Mouse (Mus musculus): ENCODE measurements around the gene Rassf4. TPM values are rescaled to one million over a fixed set of nuclear protein-coding genes. Genes with fewer than 3 reads are reported as not detected.

The Rassf4 gene
- total and polyA plus RNA-seq, 2 experiments = 2.2 to 3.1 TPM

- Histone ChIP-seq H3K4me1 (ENCODE audit: control insufficient read depth, insufficient read depth, low read length) (no peaks in the 10 kb centered on the region), H3K4me3 (ENCODE audit: insufficient read depth, low read depth, low read length) (no peak overlapping the region), H3K79me2 (ENCODE audit: control insufficient read depth, insufficient read depth, low read length) (no peaks in the 10 kb centered on the region), H3K36me3 (ENCODE audit: control insufficient read depth, insufficient read depth, low read length) (no peaks in the 10 kb centered on the region), H3K27me3 (ENCODE audit: control insufficient read depth, insufficient read depth, low read length) (no peaks in the 10 kb centered on the region), H3K9ac (ENCODE audit: low read depth, low read length) (no peak overlapping the region), H3K27ac (replicated peaks; ENCODE audit: insufficient read depth, low read depth, low read length) (no peak overlapping the region)
- no peak for TF ChIP-seq POLR2A (IDR thresholded peaks at IDR 0.05; ENCODE audit: extremely low read depth, insufficient read depth, low read length)
- TF ChIP-seq CTCF (IDR thresholded peaks at IDR 0.05; ENCODE audit: low read depth, low read length) = no peak
- 91% methylated on average over 3 of the region's 3 CpGs for WGBS
- DNase-seq (ENCODE audit: extremely low read depth, low read depth, low spot score) = no peak
These were observed 8.9 kb downstream of the Rassf4 start for GRCm38 (mm10) chr6:116664830-116665229.

GRCm38 (mm10) chr6:116664031-116664430, 9.7 kb downstream of the Rassf4 start:
- WGBS = 87% methylated on average over 6 of the region's 6 CpGs
- Histone ChIP-seq H3K36me3 (ENCODE audit: control insufficient read depth, insufficient read depth, low read length) (no peaks in the 10 kb centered on the region), H3K4me1 (ENCODE audit: control insufficient read depth, insufficient read depth, low read length) (no peaks in the 10 kb centered on the region), H3K27me3 (ENCODE audit: control insufficient read depth, insufficient read depth, low read length) (no peaks in the 10 kb centered on the region), H3K4me3 (ENCODE audit: insufficient read depth, low read depth, low read length) (no peak overlapping the region), H3K27ac (replicated peaks; ENCODE audit: insufficient read depth, low read depth, low read length) (no peak overlapping the region), H3K9ac (ENCODE audit: low read depth, low read length) (no peak overlapping the region), H3K79me2 (ENCODE audit: control insufficient read depth, insufficient read depth, low read length) (no peaks in the 10 kb centered on the region)
- peak; percentile 27 for DNase-seq (ENCODE audit: extremely low read depth, low read depth, low spot score)
- no peak for TF ChIP-seq POLR2A (IDR thresholded peaks at IDR 0.05; ENCODE audit: extremely low read depth, insufficient read depth, low read length)
- TF ChIP-seq CTCF (IDR thresholded peaks at IDR 0.05; ENCODE audit: low read depth, low read length) = no peak

GRCm38 (mm10) chr6:116663364-116663763, 10.4 kb downstream of the Rassf4 start:
- H3K27me3 ChIP-seq (ENCODE audit: control insufficient read depth, insufficient read depth, low read length) = no peaks in the 10 kb centered on the region
- H3K9ac ChIP-seq (ENCODE audit: low read depth, low read length) = no peak overlapping the region
- H3K27ac ChIP-seq (replicated peaks; ENCODE audit: insufficient read depth, low read depth, low read length) = no peak overlapping the region
- H3K4me1 ChIP-seq (ENCODE audit: control insufficient read depth, insufficient read depth, low read length) = no peaks in the 10 kb centered on the region
- no peaks in the 10 kb centered on the region for H3K79me2 ChIP-seq (ENCODE audit: control insufficient read depth, insufficient read depth, low read length)
- no peak for DNase-seq (ENCODE audit: extremely low read depth, low read depth, low spot score)
- H3K36me3 ChIP-seq (ENCODE audit: control insufficient read depth, insufficient read depth, low read length) = no peaks in the 10 kb centered on the region
- 81% methylated on average over 2 of the region's 2 CpGs for WGBS
- no peak overlapping the region for H3K4me3 ChIP-seq (ENCODE audit: insufficient read depth, low read depth, low read length)
- TF ChIP-seq CTCF (IDR thresholded peaks at IDR 0.05; ENCODE audit: low read depth, low read length) (no peak), POLR2A (IDR thresholded peaks at IDR 0.05; ENCODE audit: extremely low read depth, insufficient read depth, low read length) (no peak)

GRCm38 (mm10) chr6:116653684-116654454, 19.9 kb downstream of the Rassf4 start:
- H3K4me3 ChIP-seq (ENCODE audit: insufficient read depth, low read depth, low read length) = no peak overlapping the region
- TF ChIP-seq CTCF (IDR thresholded peaks at IDR 0.05; ENCODE audit: low read depth, low read length) (peak; percentile 37), POLR2A (IDR thresholded peaks at IDR 0.05; ENCODE audit: extremely low read depth, insufficient read depth, low read length) (peak; percentile 49; the same call in 1 of the 2 replicates)
- no peaks in the 10 kb centered on the region for H3K27me3 ChIP-seq (ENCODE audit: control insufficient read depth, insufficient read depth, low read length)
- H3K4me1 ChIP-seq (ENCODE audit: control insufficient read depth, insufficient read depth, low read length) = peaks cover 17% of the 10 kb centered on the region
- H3K9ac ChIP-seq (ENCODE audit: low read depth, low read length) = peak overlapping the region; percentile 18; the same call in 1 of the 2 replicates
- WGBS = 10% methylated on average over 9 of the region's 9 CpGs
- peak; percentile 87 for DNase-seq (ENCODE audit: extremely low read depth, low read depth, low spot score)
- H3K27ac ChIP-seq (replicated peaks; ENCODE audit: insufficient read depth, low read depth, low read length) = peak overlapping the region; percentile 50
- 0 out of 2 replicates have a peak, but pooled peaks cover 2% of the 10 kb centered on the region for H3K79me2 ChIP-seq (ENCODE audit: control insufficient read depth, insufficient read depth, low read length)
- peaks cover 12% of the 10 kb centered on the region for H3K36me3 ChIP-seq (ENCODE audit: control insufficient read depth, insufficient read depth, low read length)

- Histone ChIP-seq H3K36me3 (ENCODE audit: control insufficient read depth, insufficient read depth, low read length) (peaks cover 12% of the 10 kb centered on the region), H3K27me3 (ENCODE audit: control insufficient read depth, insufficient read depth, low read length) (no peaks in the 10 kb centered on the region), H3K79me2 (ENCODE audit: control insufficient read depth, insufficient read depth, low read length) (0 out of 2 replicates have a peak, but pooled peaks cover 2% of the 10 kb centered on the region), H3K4me3 (ENCODE audit: insufficient read depth, low read depth, low read length) (peak overlapping the region; percentile 12; the same call in 1 of the 2 replicates), H3K9ac (ENCODE audit: low read depth, low read length) (peak overlapping the region; percentile 83), H3K4me1 (ENCODE audit: control insufficient read depth, insufficient read depth, low read length) (peaks cover 17% of the 10 kb centered on the region), H3K27ac (replicated peaks; ENCODE audit: insufficient read depth, low read depth, low read length) (peak overlapping the region; percentile 51)
- peak; percentile 70 for DNase-seq (ENCODE audit: extremely low read depth, low read depth, low spot score)
- WGBS = 33% methylated on average over 3 of the region's 3 CpGs
- TF ChIP-seq POLR2A (IDR thresholded peaks at IDR 0.05; ENCODE audit: extremely low read depth, insufficient read depth, low read length) = peak; percentile 56; the same call in 1 of the 2 replicates
- no peak for TF ChIP-seq CTCF (IDR thresholded peaks at IDR 0.05; ENCODE audit: low read depth, low read length)
These were observed 20.6 kb downstream of the Rassf4 start for GRCm38 (mm10) chr6:116653191-116653590.

Measured in liver, adult 2 months (tissue).